Mouse (Mus musculus) heart, adult 2 months (tissue): ENCODE measurements around the gene Itga9.

Source experiments
- CTCF ChIP-seq: fragments of 200-600 bp; IDR thresholded peaks from 2 replicates; pipeline ENCODE4 v1.8.1; 2022; ENCODE audit warnings: antibody characterized with exemption, mild to moderate bottlenecking, moderate library complexity
- EP300 ChIP-seq: fragments of 200-500 bp; IDR thresholded peaks from 2 replicates; pipeline ENCODE4 v1.6.1; 2011; ENCODE audit warnings: low read depth, low read length, control low read depth; ENCODE audit not compliant: insufficient read depth
- POLR2A ChIP-seq: fragments of 200-500 bp; IDR thresholded peaks from 2 replicates; pipeline ENCODE4 v1.6.1; 2011; ENCODE audit warnings: mild to moderate bottlenecking, low read depth, low read length, control low read depth; ENCODE audit not compliant: insufficient read depth

DNA sequence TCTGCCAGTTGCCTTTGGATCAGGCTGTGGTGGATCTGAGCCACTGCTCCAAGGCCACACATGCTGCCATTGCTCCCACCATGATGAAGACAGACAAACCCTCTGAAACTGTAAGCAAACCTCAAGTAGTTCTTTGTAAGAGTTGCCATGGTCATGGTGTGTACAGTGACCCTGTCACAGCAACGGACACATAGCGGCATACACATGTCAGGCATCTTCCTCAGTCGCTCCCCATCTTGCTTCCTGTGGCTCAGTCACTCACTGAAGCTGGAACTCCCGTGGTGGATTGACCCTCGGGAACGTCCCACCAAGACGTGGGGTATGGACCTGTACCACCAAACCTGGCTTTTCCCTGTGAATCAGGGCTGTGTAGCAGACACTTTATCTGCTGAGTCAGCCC lies 42.6 kb upstream of the Itga9 start:
- TF ChIP-seq CTCF (no peak), POLR2A (no peak), EP300 (no peak)
